Mouse (Mus musculus): ENCODE measurements around the gene Spata21.

Gene Spata21

DNA sequence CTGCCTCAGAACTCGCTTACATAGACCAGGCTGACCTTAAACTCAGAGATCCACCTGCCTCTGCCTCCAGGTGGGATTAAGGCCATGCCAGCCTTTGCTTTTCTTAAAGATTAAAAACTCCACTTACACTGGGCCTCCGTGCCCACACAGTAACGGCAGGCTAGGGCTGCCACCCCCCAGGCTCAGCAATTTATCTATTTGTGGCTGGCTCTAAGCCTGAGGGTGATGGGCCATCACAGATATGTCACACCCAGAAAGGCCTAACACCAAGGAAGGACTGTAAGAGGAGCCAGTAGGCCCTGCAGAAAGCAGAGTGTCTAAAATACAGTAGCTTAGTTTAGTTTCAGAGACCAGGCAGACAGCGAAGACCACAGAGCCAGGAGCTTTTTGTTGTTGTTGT is 14.0 kb upstream of the Spata21 start:
- no peak for DNase-seq (ENCODE audit: low read depth)

DNA sequence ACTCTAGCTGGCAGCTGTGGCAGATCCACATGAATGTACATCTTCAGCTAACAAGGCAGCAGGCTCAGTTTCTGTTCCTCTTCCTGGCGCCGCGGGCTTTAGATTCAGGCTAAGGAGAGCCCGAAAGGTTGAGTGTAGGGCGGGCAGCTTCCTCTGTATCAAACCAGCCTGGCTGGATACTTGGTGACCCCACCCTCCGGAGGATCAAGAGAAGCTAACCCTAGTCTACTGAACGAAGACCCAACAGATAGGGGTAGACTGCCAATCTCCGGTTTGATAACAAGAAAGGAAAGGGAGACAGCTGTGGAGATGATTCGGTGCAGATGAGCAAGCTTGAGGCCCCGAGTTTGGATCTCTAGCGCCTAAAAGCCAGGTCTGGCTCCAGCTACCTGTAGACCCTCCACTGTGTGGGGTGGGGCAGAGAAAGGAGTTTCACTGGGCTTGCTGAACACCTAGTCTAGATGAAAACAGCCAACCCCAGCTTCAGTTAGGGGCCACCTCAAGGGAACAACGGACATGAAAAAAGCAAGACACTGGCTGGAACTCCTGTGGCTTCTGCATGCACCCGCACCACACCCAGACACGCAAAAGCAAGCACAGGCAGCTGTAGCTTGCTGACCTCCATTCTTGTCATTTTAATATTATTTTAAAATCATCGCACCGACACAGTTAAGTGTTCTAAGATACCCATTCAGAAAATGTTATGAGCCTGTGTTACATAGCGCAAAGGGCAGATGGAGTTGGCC is 11.2 kb upstream of the Spata21 start:
- no peak for DNase-seq (ENCODE audit: low read depth)

GRCm38 (mm10) chr4:141077681-141078509 is 10.2 kb upstream of the Spata21 start, which contains the start of gene Necap2:
Necap2 (minus strand) TSS chr4:141078357.
- peak; percentile 95 for DNase-seq (ENCODE audit: low read depth)

GRCm38 (mm10) chr4:141078510-141079137 is 9.5 kb upstream of the Spata21 start:
- DNase-seq (ENCODE audit: low read depth), result no peak

DNA sequence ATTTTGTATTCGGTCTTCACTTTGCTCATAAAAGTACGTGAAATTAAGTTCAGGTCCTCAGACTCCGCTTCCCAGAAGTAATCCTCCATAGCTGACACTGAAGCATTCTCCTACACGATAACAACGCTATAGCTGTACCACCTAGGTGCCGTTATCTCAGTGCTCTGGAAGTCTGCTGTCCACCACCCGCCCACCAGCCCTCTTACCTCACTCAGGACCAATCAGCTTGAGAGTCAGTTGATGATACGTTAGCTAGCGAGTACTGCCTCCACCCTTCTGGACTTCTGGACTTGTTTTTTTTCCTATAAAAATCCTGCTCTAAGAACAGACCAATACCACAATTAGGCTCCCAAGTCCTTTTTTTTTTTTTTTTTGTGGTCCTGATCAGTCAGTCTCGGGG is 1.3 kb upstream of the Spata21 start:
- DNase-seq (ENCODE audit: low read depth), result no peak

GRCm38 (mm10) chr4:141088714-141089113 is 581 bp downstream of the Spata21 start:
- DNase-seq (ENCODE audit: low read depth), result no peak

- DNase-seq (ENCODE audit: low read depth), result no peak
These were observed 6.9 kb downstream of the Spata21 start for GRCm38 (mm10) chr4:141095016-141095415.

DNA sequence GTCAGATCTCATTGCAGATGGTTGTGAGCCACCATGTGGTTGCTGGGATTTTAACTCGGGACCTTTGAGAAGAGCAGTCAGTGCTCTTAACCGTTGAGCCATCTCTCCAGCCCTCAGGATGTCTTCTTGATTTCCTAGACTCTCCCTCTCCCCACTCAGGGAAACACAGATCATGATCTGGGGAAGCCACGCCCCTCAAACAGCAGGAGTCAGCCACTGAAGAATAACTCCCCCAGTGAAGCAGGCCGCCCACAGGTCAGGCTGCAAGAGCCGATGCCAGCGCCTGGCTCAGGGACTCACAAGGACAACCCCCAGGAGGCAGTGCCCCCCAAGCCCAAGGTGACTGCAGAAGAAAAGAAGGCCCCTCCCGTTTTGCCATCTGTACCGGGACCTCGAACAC is 8.6 kb downstream of the Spata21 start:
- no peak for DNase-seq (ENCODE audit: low read depth)

DNA sequence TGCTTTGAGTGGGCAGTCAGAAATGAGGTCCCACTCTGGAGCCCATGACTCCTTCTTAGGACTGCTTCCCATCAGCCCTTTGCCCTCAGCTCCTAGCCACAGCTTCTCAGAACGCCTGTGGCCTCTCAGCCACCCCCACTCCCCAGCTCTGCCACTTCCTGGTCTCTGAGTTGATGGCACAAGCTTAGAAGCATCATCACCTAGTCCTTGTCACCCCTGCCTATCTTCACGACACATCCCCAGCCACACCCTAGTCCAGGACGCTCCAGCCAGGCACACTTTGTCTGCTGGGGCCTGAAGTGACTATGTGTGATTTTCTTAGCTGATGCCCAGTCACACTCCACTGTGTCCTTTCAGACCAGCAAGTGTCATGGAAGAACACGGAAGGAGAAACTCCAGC is 10.8 kb downstream of the Spata21 start:
- DNase-seq (ENCODE audit: low read depth), result peak; percentile 55

DNA sequence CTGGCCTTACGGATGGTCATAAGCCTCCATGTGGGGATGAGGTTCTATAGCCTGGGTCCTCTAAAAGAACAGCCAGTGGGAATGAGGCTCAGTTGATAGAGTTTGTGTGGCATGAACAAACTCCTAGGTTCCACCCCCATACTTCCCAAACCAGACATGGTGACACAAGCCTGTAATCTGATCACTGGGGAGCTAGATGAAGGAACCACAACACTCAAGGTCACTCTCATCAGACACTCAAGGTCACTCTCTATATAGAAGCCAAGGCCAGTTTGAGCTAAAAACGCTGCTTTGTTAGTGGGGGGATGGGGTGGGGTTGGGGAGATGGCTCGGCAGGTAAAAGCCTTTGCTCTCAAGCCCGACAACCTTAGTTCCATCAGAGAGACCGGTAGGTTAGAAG is 11.8 kb downstream of the Spata21 start:
- peak; percentile 56 for DNase-seq (ENCODE audit: low read depth)

- no peak for DNase-seq (ENCODE audit: low read depth)
These were observed 13.2 kb downstream of the Spata21 start for GRCm38 (mm10) chr4:141101291-141101690.

DNA sequence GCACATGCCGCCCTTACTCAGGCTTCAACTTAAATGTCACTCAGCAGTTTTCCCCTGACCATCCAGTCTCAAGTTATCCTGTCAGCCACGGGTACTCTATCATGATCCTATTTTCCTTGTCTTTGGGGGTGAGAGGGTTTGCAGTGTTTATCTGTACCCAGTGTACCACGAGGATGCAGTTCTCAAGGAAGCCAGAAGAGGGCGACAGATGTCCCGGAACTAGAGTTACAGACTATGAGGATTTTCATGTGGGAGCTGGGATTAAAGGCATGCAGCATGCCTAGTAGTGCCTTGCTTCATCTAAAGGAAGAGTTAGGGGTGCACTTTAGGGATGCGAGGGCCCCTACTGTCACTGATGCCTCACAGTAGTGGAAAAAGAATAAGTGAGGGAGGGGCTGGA is 13.7 kb downstream of the Spata21 start:
- DNase-seq (ENCODE audit: low read depth), result peak; percentile 56

GRCm38 (mm10) chr4:141106526-141107183 is 18.5 kb downstream of the Spata21 start:
- DNase-seq (ENCODE audit: low read depth), result no peak

DNA sequence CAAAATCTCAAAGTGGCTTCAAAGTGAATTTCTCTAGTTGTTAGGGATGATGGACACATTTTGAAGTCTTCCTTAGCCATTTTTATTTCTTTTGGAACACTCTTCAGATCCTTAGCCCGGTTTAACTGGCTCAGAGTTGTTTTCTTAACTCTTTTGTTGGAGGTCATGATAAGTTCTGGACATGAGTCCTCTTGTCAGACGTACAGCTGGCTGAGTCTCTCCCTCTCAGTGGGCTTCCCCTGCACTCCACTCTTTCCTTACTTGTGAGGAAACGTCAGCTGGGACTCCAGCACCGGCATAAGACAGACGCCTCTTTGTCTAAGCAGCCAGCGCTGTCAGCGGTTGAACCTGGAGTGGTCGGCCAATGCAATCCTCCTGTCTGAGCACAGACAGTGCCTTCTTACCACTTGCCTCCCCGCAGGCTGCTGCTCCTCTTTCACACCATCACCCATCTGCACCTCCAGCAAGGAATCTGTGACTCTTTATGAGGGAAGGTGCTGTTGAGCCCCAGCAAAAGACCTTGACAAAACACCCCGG is 20.1 kb downstream of the Spata21 start:
- DNase-seq (ENCODE audit: low read depth), result no peak

GRCm38 (mm10) chr4:141113831-141114230 is 25.7 kb downstream of the Spata21 start:
- no peak for DNase-seq (ENCODE audit: low read depth)

DNA sequence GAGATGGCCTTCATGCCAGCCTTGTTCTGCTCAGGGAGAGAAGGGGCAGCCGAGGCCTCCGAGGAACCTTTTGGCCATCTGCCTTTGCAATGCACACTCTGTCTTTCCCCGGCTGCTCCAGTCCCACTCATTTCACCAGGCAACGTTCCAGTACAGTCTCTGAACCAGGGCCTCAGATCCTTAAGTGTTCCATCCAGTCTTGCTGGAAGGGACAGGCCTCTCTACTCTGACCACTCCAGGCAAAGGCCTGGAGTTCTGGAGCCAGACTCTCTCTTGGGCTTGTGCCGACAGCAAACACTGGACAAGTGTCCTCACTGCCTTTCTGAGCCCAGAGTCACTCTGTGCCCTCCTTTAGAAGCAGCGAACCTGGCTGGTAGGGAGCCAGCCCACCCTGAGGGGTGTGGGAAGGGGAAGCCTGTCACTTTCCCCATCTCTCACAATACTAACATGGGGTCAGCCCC is 26.4 kb downstream of the Spata21 start:
- no peak for DNase-seq (ENCODE audit: low read depth)

DNA sequence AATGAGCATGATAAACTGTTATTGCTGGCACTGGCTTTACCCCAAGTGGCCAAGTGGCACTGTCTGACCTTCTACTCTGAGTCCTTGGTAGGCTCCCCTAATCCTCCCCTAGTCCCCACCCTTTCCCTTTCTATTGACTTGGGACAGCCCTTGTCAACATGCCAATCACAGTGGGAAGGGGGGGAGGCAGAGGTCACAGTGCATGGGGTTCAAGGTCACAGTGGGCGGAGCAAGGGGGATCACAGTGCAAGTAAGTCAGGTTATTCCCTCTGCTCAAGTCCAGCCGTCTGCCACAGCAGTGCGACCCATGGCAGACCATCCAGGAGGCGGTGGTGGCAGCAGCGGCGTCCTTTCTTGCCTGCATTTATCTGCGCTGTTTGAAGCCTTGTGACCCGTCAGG is 27.3 kb downstream of the Spata21 start:
- no peak for DNase-seq (ENCODE audit: low read depth)

- no peak for DNase-seq (ENCODE audit: low read depth)
These were observed 30.6 kb downstream of the Spata21 start for GRCm38 (mm10) chr4:141118691-141119090.

DNA sequence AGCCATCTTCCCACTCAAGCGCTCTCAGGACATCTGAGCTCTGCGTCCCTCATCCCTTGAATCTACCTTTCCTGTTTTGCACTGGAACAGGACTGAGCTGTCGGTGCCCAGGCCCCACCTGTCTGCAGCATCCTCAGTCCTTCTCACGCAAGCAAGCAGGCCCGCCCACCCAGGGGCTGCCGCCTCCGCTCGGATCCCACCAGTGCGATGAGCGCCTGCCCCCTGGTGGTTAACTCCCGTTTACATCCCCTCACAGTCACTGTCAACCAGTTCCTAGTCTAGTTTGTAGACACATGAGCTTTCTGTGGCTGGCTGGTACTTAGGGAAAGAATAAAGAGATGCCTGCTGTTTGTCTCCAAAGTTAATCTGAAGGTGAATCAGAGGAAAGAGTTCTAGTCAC is 32.6 kb downstream of the Spata21 start:
- DNase-seq (ENCODE audit: low read depth), result no peak

DNA sequence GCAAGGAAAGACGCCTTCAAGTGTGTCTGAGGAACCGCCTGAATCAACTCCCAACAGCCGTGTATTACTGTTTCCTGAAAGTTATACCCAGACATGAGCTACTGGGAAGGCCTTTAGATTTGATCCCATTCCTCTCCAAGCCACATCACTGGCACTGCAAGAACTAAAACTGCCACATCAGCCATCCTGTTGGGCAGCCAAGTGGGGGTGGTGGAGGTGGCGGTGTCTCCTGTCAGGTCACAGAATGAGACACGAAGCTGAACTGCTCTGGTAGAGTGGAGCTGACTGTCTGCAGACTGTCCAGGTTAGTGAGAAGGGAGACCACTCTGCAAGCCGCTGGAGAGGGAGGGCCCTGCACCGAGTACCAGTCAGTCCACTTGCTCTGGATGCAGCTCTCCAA is 34.5 kb downstream of the Spata21 start:
- no peak for DNase-seq (ENCODE audit: low read depth)

- no peak for DNase-seq (ENCODE audit: low read depth)
These were observed 34.9 kb downstream of the Spata21 start for GRCm38 (mm10) chr4:141123065-141123464.

- DNase-seq (ENCODE audit: low read depth), result no peak
These were observed 41.1 kb downstream of the Spata21 start for GRCm38 (mm10) chr4:141129190-141129710.

Data from 416B (cell line).